Mouse (Mus musculus) midbrain, embryonic 11.5 days (tissue): ENCODE data around the gene Nono. TPM values are rescaled to one million over a fixed set of nuclear protein-coding genes. Genes with fewer than 3 reads are reported as not detected.
A peak's percentile ranks its signal among the peaks of the same experiment; 100 is the strongest.

Experiments
- ATAC-seq: fragments of 200-750 bp; cut with Nextera tagmentation; 2 replicates; pipeline ENCODE4 v1.8.0; 2017; ENCODE audit warnings: moderate TSS enrichment, moderate library complexity; ENCODE audit not compliant: low FRiP score
- DNase-seq: peaks from one replicate; pipeline ENCODE4 v3.0.0; 2015; ENCODE audit warnings: low spot score; ENCODE audit errors: missing footprints
- H3K27ac ChIP-seq: fragments of 300-500 bp; sonication (generic); 2 replicates; pipeline ENCODE4 v1.5.1; 2014; ENCODE audit warnings: low read depth, low read length
- H3K27me3 ChIP-seq: fragments of 300-500 bp; sonication (generic); 2 replicates; pipeline ENCODE4 v1.6.1; 2014; ENCODE audit warnings: mild to moderate bottlenecking, low read length, moderate library complexity, mixed read lengths; ENCODE audit not compliant: control insufficient read depth, insufficient read depth
- H3K36me3 ChIP-seq: fragments of 300-500 bp; sonication (generic); 2 replicates; pipeline ENCODE4 v1.6.1; 2014; ENCODE audit warnings: mild to moderate bottlenecking, low read length, moderate library complexity, mixed read lengths; ENCODE audit not compliant: control insufficient read depth, insufficient read depth
- H3K4me1 ChIP-seq: fragments of 300-500 bp; sonication (generic); 2 replicates; pipeline ENCODE4 v1.6.1; 2014; ENCODE audit warnings: low read length; ENCODE audit not compliant: control insufficient read depth, insufficient read depth
- H3K4me2 ChIP-seq: fragments of 300-500 bp; sonication (generic); 2 replicates; pipeline ENCODE4 v1.6.1; 2014; ENCODE audit warnings: mild to moderate bottlenecking, moderate library complexity
- H3K4me3 ChIP-seq: fragments of 300-500 bp; sonication (generic); 2 replicates; pipeline ENCODE4 v1.5.1; 2014; ENCODE audit warnings: low read depth, low read length
- H3K9ac ChIP-seq: fragments of 300-500 bp; sonication (generic); 2 replicates; pipeline ENCODE4 v1.6.1; 2014; ENCODE audit warnings: low read length
- H3K9me3 ChIP-seq: fragments of 300-500 bp; sonication (generic); 2 replicates; pipeline ENCODE4 v1.6.1; 2016; ENCODE audit warnings: low read length; ENCODE audit not compliant: control insufficient read depth
- WGBS: fragments of 180-500 bp; shearing (Covaris S2); extraction: QIAGEN DNeasy Blood & Tissue Kit; methylation state at CpG from one replicate; pipeline ENCODE4 v1.1.7; 2014; 5-methylcytosine and 5-hydroxymethylcytosine counted together
- polyA plus RNA-seq: library from polyadenylated mRNA; unstranded; fragments of >200 nt; fragmentation: Nextera tagmentation; extraction: Ambion mirVana; gene quantifications from 2 replicates; pipeline ENCODE4 v1.2.1, GENCODE M21; 2014

Nono gene
- polyA plus RNA-seq, 1 experiment from 2014 or later, result 700 TPM

GRCm38 (mm10) chrX:101418946-101419724 is 10.0 kb upstream of the Nono start:
- Histone ChIP-seq H3K27ac (no peak overlapping the region), H3K4me1 (0 out of 2 replicates have a peak, but pooled peaks cover 2% of the 10 kb centered on the region), H3K36me3 (no peaks in the 10 kb centered on the region), H3K4me3 (peak overlapping the region; percentile 57), H3K9ac (peak overlapping the region; percentile 63), H3K27me3 (no peaks in the 10 kb centered on the region), H3K4me2 (peak overlapping the region; percentile 61), H3K9me3 (no peaks in the 10 kb centered on the region)
- no peak for ATAC-seq
- WGBS, result 22% methylated on average over 36 of the region's 36 CpGs
- no peak for DNase-seq

- no peaks in the 10 kb centered on the region for H3K27me3 ChIP-seq
- H3K4me2 ChIP-seq, result peak overlapping the region; percentile 61
- 0 out of 2 replicates have a peak, but pooled peaks cover 2% of the 10 kb centered on the region for H3K4me1 ChIP-seq
Measured at GRCm38 (mm10) chrX:101419725-101420699, 9.1 kb upstream of the Nono start.

GRCm38 (mm10) chrX:101420700-101421095 is 8.4 kb upstream of the Nono start, which contains the start of gene Zmym3:
Zmym3 (minus strand) TSS chrX:101420849.
- Histone ChIP-seq H3K4me3 (peak within 1 kb of the TSS; percentile 57), H3K4me1 (0 out of 2 replicates have a peak, but pooled peaks cover 2% of the 10 kb centered on the region), H3K36me3 (no peaks in the 10 kb centered on the region), H3K27ac (no peak within 1 kb of the TSS), H3K9ac (peak within 1 kb of the TSS; percentile 61), H3K27me3 (no peaks in the 10 kb centered on the region), H3K9me3 (no peaks in the 10 kb centered on the region), H3K4me2 (peak within 1 kb of the TSS; percentile 61)
- 0 out of 2 replicates have a peak, but pooled peaks have one; percentile 7 for ATAC-seq
- 28% methylated on average over 4 of the region's 4 CpGs for WGBS
- no peak for DNase-seq

More at GRCm38 (mm10) chrX:101419725-101420699, 9.1 kb upstream of the Nono start:
- peak; percentile 92 for DNase-seq
- peak; percentile 97 for ATAC-seq
- Histone ChIP-seq H3K4me3 (peak overlapping the region; percentile 57), H3K9ac (peak overlapping the region; percentile 63), H3K27ac (no peak overlapping the region), H3K36me3 (no peaks in the 10 kb centered on the region), H3K9me3 (no peaks in the 10 kb centered on the region)
- 20% methylated on average over 48 of the region's 54 CpGs for WGBS

GRCm38 (mm10) chrX:101423462-101423861 is 5.7 kb upstream of the Nono start:
- 92% methylated on average over 2 of the region's 2 CpGs for WGBS
- no peak overlapping the region for H3K4me3 ChIP-seq
- no peaks in the 10 kb centered on the region for H3K27me3 ChIP-seq
- H3K9me3 ChIP-seq, result no peaks in the 10 kb centered on the region
- H3K9ac ChIP-seq, result no peak overlapping the region
- H3K36me3 ChIP-seq, result no peaks in the 10 kb centered on the region
- H3K4me2 ChIP-seq, result no peak overlapping the region
- DNase-seq, result no peak
- 0 out of 2 replicates have a peak, but pooled peaks cover 2% of the 10 kb centered on the region for H3K4me1 ChIP-seq
- ATAC-seq, result no peak
- H3K27ac ChIP-seq, result no peak overlapping the region

GRCm38 (mm10) chrX:101427774-101428173 is 1.3 kb upstream of the Nono start:
- H3K27ac ChIP-seq, result no peak overlapping the region
- H3K9ac ChIP-seq, result no peak overlapping the region
- H3K4me1 ChIP-seq, result no peaks in the 10 kb centered on the region; the same call in 1 of the 2 replicates
- ATAC-seq (no peak), DNase-seq (no peak)
- no peaks in the 10 kb centered on the region for H3K27me3 ChIP-seq
- no peaks in the 10 kb centered on the region for H3K9me3 ChIP-seq
- WGBS, result 4% methylated on average over 1 of the region's 1 CpGs
- no peak overlapping the region for H3K4me2 ChIP-seq
- no peak overlapping the region for H3K4me3 ChIP-seq
- 0 out of 2 replicates have a peak, but pooled peaks cover 2% of the 10 kb centered on the region for H3K36me3 ChIP-seq

GRCm38 (mm10) chrX:101428785-101429141 is 355 bp upstream of the Nono start:
- Histone ChIP-seq H3K27me3 (no peaks in the 10 kb centered on the region), H3K9me3 (no peaks in the 10 kb centered on the region), H3K4me1 (no peaks in the 10 kb centered on the region; the same call in 1 of the 2 replicates), H3K4me2 (peak overlapping the region; percentile 40), H3K27ac (peak overlapping the region; percentile 76), H3K36me3 (0 out of 2 replicates have a peak, but pooled peaks cover 2% of the 10 kb centered on the region), H3K4me3 (peak overlapping the region; percentile 56), H3K9ac (peak overlapping the region; percentile 49)
- 28% methylated on average over 7 of the region's 7 CpGs for WGBS
- no peak; the same call in 1 of the 2 replicates for ATAC-seq
- no peak for DNase-seq

GRCm38 (mm10) chrX:101429976-101430375 is 858 bp downstream of the Nono start:
- peak; percentile 61; the same call in 1 of the 2 replicates for ATAC-seq
- peak; percentile 95 for DNase-seq
- H3K9me3 ChIP-seq, result no peaks in the 10 kb centered on the region
- H3K4me3 ChIP-seq, result peak overlapping the region; percentile 56
- H3K27me3 ChIP-seq, result no peaks in the 10 kb centered on the region
- H3K4me1 ChIP-seq, result no peaks in the 10 kb centered on the region; the same call in 1 of the 2 replicates
- 0 out of 2 replicates have a peak, but pooled peaks cover 2% of the 10 kb centered on the region for H3K36me3 ChIP-seq
- H3K9ac ChIP-seq, result peak overlapping the region; percentile 94
- 25% methylated on average over 14 of the region's 14 CpGs for WGBS
- peak overlapping the region; percentile 96 for H3K27ac ChIP-seq
- H3K4me2 ChIP-seq, result peak overlapping the region; percentile 55

GRCm38 (mm10) chrX:101448886-101449475 is 19.9 kb downstream of the Nono start, which contains the start of gene Itgb1bp2:
Itgb1bp2 (plus strand) TSS chrX:101449088.
- 77% methylated on average over 4 of the region's 4 CpGs for WGBS

More at GRCm38 (mm10) chrX:101448886-101449475, 19.9 kb downstream of the Nono start, which contains the start of gene Itgb1bp2:
- ATAC-seq (no peak), DNase-seq (no peak)
- Histone ChIP-seq H3K9me3 (no peaks in the 10 kb centered on the region), H3K27me3 (no peaks in the 10 kb centered on the region), H3K27ac (no peak within 1 kb of the TSS), H3K4me2 (no peak within 1 kb of the TSS), H3K4me1 (no peaks in the 10 kb centered on the region), H3K36me3 (peaks cover 2% of the 10 kb centered on the region), H3K4me3 (no peak within 1 kb of the TSS), H3K9ac (no peak within 1 kb of the TSS)
